Mouse (Mus musculus): Measurements from ENCODE around the gene Lcp1.
A peak's percentile ranks its signal among the peaks of the same experiment; 100 is the strongest.
"Not testable (repeated sequence)": the region's sequence is repeated elsewhere in the genome, so short reads cannot be mapped to it uniquely, and the experiment has no call there.

Lcp1 gene

GRCm38 (mm10) chr14:75130501-75131318 lies at the start of gene Lcp1, which contains the start of gene Lrrc63:
Lcp1 (plus strand) TSS chr14:75131101.
Lrrc63 (minus strand) TSS chr14:75130881.
- peak; percentile 39 to 40 for DNase-seq

- no peak for DNase-seq
Measured at GRCm38 (mm10) chr14:75102956-75103355, 27.9 kb upstream of the Lcp1 start.

GRCm38 (mm10) chr14:75121658-75122057 lies 9.2 kb upstream of the Lcp1 start:
- no peak for DNase-seq

DNA sequence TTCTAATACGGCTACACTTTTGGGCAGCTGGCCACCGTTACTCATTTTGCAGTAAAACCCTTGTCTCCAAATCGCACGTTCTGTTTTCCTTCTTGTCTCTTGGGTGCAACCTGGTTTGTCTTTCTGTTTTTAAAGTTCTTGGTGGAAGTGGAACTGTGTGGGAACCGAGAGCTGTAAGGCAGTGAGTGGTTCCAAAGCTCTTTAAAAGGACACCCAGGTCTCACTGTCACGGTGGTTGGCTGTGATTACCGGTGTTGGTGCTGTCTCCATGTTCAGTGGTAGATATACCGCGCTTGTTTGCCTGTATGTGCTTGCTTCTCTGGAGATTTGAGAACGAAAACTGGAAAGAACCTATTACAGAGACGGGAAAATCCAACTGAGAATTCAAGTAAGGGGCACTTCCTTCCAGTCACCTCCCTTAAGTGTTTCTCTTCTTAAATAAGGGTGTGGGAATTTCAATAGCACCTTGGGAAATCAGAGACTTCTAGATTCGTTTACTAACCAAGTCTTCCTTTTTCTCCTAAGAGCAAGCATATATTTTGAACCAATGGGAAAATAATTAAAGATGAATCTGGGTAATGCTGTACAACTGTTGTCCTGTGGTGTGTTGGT lies 529 bp downstream of the Lcp1 start:
- no peak for DNase-seq

- peak; percentile 4 to 33 for DNase-seq
Measured at GRCm38 (mm10) chr14:75136119-75136966, 5.4 kb downstream of the Lcp1 start.

DNA sequence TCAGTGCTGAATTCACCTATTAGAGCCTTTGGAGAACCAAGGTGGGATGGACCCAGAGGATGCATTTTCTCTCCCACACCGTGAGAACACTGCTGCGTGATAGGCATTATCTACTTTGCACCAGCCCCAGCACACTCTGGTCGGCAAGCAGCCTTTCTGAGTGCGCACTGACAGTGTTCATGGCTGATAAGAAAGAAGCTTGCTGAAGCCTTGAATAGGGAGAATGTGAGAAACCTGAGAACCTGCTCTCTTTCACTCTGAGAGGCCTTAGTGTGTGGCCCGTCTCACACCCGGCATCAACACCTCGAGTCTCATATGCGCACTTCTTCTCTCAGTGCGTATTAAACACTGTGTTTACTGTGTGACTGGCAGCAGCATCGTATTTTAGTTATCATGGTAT lies 7.6 kb downstream of the Lcp1 start:
- no peak for DNase-seq

GRCm38 (mm10) chr14:75139225-75139624 lies 8.3 kb downstream of the Lcp1 start:
- no peak for DNase-seq

GRCm38 (mm10) chr14:75147706-75148105 lies 16.8 kb downstream of the Lcp1 start:
- DNase-seq, result not testable (repeated sequence)

DNA sequence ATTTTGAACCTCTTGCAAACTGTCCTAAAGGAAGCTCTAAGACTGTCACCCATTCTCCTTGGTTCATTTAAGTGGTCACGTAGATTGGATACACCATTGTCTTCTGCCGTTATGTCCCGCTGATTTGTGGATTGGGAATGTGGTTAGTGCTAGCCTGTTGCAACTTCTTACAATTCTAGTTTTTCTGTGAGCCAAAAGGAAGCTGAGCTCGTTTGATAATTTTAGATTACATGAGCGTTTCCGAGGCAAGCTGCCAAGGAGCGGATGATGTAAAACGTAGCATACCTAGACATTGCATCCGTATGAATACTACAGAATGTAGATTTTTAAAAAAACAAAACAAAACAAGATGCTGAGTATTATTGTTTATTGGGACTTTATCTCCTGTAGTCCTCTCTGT lies 17.3 kb downstream of the Lcp1 start:
- DNase-seq, result no peak

DNA sequence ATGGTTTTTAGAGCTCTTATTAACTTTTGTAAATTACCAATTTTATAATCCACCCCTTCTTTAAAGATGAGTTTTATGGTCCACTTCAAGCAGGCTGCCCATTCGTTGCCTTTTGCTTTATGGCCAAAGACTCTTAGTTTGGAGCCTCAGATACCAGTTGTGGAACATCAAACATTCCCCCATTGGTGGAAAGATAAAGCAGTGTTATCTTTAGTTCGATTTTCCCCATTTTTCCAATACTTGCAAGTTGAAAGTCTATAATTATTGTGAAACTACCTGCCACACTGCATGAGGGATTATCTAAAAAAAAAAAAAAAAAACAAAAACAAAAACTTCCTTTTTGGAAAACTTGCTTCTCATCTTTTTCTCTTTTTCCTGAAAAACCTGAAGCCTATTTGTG lies 19.8 kb downstream of the Lcp1 start:
- no peak for DNase-seq

DNA sequence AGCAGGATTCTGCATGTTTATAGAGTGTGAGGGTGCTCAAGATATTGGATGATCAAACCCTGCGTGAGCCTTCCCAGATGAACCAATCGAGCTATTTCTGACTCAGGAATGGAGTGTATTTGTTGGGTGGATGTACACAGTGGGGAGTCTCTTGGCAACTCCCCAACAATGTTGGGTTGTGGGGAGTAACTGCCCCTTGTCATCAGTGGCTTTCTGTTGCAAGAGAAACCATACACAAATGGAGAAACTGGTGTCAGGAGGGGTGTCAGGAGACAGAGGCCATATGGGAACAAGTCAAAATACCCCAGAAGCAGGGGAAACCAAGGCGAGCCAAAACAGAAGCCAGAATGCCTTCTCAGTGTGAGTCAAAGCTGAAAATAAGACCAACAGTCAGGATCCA lies 20.2 kb downstream of the Lcp1 start:
- DNase-seq, result no peak

GRCm38 (mm10) chr14:75154481-75154880 lies 23.6 kb downstream of the Lcp1 start:
- DNase-seq, result no peak

DNA sequence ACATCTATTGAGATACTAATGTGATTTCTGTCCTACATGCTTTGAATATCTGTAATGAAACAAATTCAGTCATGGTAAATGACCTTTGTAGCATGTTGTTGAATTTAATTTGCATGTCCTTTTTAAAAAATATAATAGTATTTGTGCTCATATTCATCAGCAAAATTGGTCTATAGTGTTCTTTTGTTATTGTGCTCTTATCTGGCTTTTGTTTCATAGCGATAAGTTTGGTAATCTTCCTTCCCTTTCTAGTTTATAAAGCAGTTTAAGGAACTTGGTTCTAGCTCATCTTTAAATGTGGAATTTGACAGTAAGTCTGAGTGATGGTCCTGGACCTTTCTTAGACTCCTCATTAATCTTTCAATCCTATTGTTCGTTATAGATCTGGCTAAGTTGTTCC lies 28.5 kb downstream of the Lcp1 start:
- DNase-seq, result no peak

- no peak for DNase-seq
Measured at GRCm38 (mm10) chr14:75163866-75164265, 33.0 kb downstream of the Lcp1 start.

DNA sequence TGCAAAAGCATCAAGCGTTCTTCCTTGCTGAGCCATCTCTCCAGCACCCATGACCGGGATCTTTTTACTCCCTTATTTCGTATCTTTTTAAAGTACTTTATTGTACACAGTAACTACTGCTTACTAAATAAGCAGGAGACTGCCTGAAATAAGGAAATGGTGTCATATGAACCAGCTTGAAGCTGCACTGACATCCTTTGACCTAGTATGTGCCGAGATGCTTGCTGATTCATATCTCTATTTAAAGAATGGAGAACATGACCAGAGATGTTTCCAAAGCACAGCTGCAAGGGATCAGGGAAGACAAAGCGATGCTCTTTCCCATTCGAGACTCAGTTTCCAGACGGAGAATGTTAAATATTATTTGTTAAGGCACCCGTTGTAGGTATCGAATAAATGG lies 33.4 kb downstream of the Lcp1 start:
- no peak for DNase-seq

GRCm38 (mm10) chr14:75165574-75166131 lies 34.8 kb downstream of the Lcp1 start:
- no peak for DNase-seq

GRCm38 (mm10) chr14:75168501-75168900 lies 37.6 kb downstream of the Lcp1 start:
- DNase-seq, result no peak

DNA sequence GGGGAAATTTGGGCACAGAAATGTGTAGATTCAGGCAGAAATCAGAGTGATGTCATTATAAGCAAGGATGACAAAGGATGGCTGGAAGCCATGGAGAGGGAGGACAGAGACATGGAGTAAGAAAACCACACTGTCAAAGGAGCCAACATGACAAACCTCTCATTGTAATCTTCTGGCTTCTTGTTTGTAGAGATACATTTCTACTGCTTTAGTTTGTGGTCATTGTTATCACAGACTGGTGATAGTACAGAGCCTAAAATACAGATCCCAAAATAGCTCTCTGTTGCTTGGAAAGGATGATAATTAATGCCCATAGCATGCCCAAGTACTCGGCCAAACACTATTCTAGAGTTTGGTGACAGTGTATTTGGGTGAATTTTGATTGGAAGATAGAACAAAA lies 39.6 kb downstream of the Lcp1 start:
- no peak for DNase-seq

GRCm38 (mm10) chr14:75174296-75174695 lies 43.4 kb downstream of the Lcp1 start:
- no peak for DNase-seq

GRCm38 (mm10) chr14:75174731-75175555 lies 44.0 kb downstream of the Lcp1 start:
- peak in 1 of 2 experiments; percentile 57 for DNase-seq

- DNase-seq, result no peak
Measured at GRCm38 (mm10) chr14:75175781-75176180, 44.9 kb downstream of the Lcp1 start.

DNA sequence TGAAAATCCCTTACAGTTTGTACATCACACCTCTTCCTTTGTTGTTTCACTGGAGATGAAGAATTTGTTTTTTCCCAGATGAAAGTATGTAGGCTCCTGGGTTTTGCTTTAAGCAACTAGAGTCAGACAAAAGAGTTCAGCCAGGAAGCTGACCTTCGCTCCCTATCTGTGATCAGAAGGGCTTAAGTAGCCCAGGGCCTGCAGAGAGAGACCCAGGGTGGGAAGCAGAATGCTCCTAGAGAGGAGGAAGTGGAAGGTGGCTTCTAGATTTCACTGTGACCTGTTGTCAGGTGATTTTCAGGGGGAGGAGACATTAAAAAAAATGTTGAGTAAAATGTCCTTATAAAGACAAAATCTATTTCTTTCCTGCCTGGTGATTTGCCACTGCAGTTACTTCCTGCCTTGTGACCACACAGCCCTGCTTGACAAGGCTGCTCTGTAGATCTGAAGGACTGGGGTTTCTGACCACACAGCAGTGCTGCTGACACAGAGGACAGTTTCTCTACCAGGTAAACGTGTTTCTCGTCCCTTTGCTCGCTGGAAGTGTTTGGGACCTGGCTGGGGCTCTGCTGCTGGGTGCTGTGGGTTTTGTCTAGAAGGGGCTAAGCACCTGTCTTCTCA lies 45.6 kb downstream of the Lcp1 start:
- DNase-seq, result peak; percentile 42 to 69

Data from thymus, adult 18-20 months (tissue).